Mouse (Mus musculus) ES-E14 (cell line): ENCODE results near the gene Kdsr. TPM values are rescaled to one million over a fixed set of nuclear protein-coding genes. Genes with fewer than 3 reads are reported as not detected.

ENCODE experiments used
- DNase-seq: peaks from one replicate; pipeline ENCODE4 v3.0.0-alpha.2; 2013; ENCODE audit warnings: low read depth, low spot score
- H3K27ac ChIP-seq: 2 replicates; pipeline ENCODE4 v1.5.1; 2012; ENCODE audit warnings: low read depth, mild to moderate bottlenecking, low read length, moderate library complexity, mixed read lengths; ENCODE audit not compliant: poor library complexity, insufficient read depth, severe bottlenecking
- H3K36me3 ChIP-seq: 2 replicates; pipeline ENCODE4 v1.6.1; 2012; ENCODE audit warnings: mild to moderate bottlenecking, low read length, moderate library complexity, mixed read lengths; ENCODE audit not compliant: control insufficient read depth, poor library complexity, insufficient read depth, severe bottlenecking
- H3K4me1 ChIP-seq, 2 experiments: fragments of 150-350 bp in 1 of 2; sonication (generic) in 1 of 2; 2 replicates each; pipeline ENCODE4 v1.6.1; 2012; ENCODE audit warnings: low read length in 2 of 2, mild to moderate bottlenecking in 1 of 2, mixed read lengths in 1 of 2; ENCODE audit not compliant: control insufficient read depth in 2 of 2, insufficient read depth in 2 of 2, poor library complexity in 1 of 2
- H3K4me3 ChIP-seq, 2 experiments: fragments of 150-350 bp in 1 of 2; sonication (generic) in 1 of 2; 2 replicates each; pipeline ENCODE4 v1.5.1; 2012; ENCODE audit warnings: low read length in 2 of 2, low read depth in 1 of 2, mild to moderate bottlenecking in 1 of 2, mixed read lengths in 1 of 2; ENCODE audit not compliant: insufficient read depth in 1 of 2, poor library complexity in 1 of 2, severe bottlenecking in 1 of 2
- H3K9ac ChIP-seq: 2 replicates; pipeline ENCODE4 v1.6.1; 2012; ENCODE audit warnings: low read depth, mild to moderate bottlenecking, low read length, mixed read lengths; ENCODE audit not compliant: poor library complexity, insufficient read depth, severe bottlenecking
- H3K9me3 ChIP-seq: fragments of 150-350 bp; sonication (generic); 2 replicates; pipeline ENCODE4 v1.6.1; 2012; ENCODE audit warnings: low read depth, mild to moderate bottlenecking, low read length; ENCODE audit not compliant: control insufficient read depth, insufficient read depth
- CHD2 ChIP-seq: IDR thresholded peaks from 2 replicates; pipeline ENCODE4 v1.6.1; 2014; ENCODE audit warnings: mild to moderate bottlenecking, low read depth, low read length, inconsistent platforms
- HCFC1 ChIP-seq: IDR thresholded peaks from 2 replicates; pipeline ENCODE4 v1.6.1; 2012; ENCODE audit warnings: low read length, inconsistent platforms, borderline replicate concordance; ENCODE audit not compliant: insufficient read depth
- MAFK ChIP-seq: IDR thresholded peaks from 2 replicates; pipeline ENCODE4 v1.6.1; 2014; ENCODE audit warnings: mild to moderate bottlenecking, low read depth, low read length, inconsistent platforms; ENCODE audit not compliant: insufficient read depth
- ZC3H11A ChIP-seq: IDR thresholded peaks from 2 replicates; pipeline ENCODE4 v1.6.1; 2012; ENCODE audit warnings: low read depth, mild to moderate bottlenecking, inconsistent platforms, low read length, borderline replicate concordance
- ZNF384 ChIP-seq: IDR thresholded peaks from 2 replicates; pipeline ENCODE4 v1.6.1; 2012; ENCODE audit warnings: low read depth, low read length, inconsistent platforms
- in situ Hi-C, 2 experiments: fragments of 600-800 bp; cut with MboI; formaldehyde crosslinking; loops; one replicate each; pipeline ENCODE4 v1.15.1; 2025; ENCODE audit warnings: low sequenced_read_pairs in 2 of 2, inconsistent platforms in 1 of 2; ENCODE audit not compliant: unreplicated experiment in 2 of 2
- total RNA-seq: library from RNA; depleted of rRNA; stranded (reverse); fragments of 300-350 nt; gene quantifications from 2 replicates; pipeline ENCODE4 v1.2.3, GENCODE M21; 2012

Gene Kdsr
- total RNA-seq, 1 experiment: 29.9 TPM

DNA sequence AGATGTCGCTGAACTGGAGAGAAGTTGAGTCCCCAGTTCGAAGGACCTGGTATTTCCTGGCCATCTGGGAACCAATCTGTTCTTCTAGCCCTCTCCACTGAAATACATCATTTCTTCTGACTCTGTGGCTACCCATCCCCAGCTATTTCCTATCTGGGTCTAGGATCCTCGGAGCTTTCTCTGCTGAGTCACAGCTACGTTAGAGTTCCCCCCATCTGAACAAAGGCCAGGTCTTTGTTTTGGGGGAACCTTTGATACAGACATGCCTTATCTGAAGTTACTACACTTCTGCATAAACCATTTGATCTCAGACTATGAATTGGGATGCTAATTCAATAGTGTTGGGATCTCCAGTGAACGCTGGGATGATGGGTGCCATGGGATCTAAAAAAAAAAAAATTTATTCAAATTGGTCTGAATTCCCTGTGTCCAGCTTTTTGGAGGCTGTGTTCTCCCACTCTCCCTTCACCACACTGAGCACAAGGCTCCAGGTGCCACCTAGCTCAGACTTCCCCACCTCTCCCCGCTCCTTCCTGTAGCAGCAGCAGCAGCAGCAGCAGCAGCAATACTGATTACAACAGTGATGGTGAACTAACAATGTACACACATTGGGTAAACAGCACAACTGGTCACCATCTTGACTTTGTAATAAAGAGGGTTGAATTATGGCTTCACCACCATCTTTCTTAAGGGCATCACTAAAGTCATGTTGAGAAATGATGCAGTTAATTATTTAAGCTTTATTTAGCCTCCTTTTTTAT, 10.8 kb downstream of the Kdsr start:
- Histone ChIP-seq H3K4me3 (no peak overlapping the region), H3K4me1 (no peaks in the 10 kb centered on the region), H3K9me3 (no peaks in the 10 kb centered on the region), H3K36me3 (peaks cover 20% of the 10 kb centered on the region), H3K9ac (no peak overlapping the region), H3K27ac (no peak overlapping the region)
- TF ChIP-seq ZNF384 (no peak), ZC3H11A (no peak), MAFK (no peak), CHD2 (no peak), HCFC1 (no peak)
- in situ Hi-C loops: no loop called here
- DNase-seq: no peak

DNA sequence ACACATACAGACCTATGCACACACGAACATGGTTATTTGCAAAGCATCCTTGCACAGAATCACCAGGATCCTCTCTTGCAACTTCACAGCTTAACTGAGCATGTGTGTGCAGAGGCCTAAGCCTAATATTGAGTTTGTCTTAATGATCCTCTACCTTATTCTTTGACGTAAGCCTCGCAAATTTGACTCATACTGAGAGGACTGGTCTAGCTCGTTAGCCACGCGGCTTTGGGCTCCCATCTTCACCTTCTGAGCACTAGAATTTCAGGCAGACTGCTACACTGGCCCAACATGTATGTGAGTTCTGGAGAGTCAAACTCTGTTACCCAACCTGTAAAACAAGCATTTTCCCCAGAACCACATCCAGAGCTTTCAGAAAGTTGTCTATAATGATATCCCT, 16.5 kb downstream of the Kdsr start:
- DNase-seq: no peak
- H3K9me3 ChIP-seq: no peaks in the 10 kb centered on the region

DNA sequence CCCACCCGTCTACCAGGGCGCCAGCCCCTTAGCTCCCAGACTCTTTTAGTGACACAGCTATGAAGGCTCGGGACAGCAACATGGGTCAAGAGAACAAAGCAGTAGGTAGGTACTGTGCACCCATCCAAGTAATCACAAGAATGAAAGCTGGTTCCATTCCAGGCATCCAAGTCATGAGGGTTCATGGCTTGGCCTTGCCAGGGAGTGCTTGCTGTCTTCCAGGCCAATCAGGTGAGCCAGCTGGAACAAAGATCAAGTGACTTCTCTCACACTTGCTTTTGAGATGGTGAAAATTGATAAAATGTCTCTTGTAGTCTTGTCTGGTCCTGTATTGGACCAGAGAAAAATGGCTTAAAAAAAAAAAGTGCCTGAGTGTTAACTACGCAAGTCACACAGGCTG, 18.8 kb downstream of the Kdsr start:
- Histone ChIP-seq H3K9ac (no peak overlapping the region), H3K27ac (no peak overlapping the region), H3K9me3 (no peaks in the 10 kb centered on the region), H3K36me3 (peaks cover 25% of the 10 kb centered on the region; the same call in 1 of the 2 replicates), H3K4me1 (no peaks in the 10 kb centered on the region), H3K4me3 (no peak overlapping the region)
- no peak for DNase-seq
- in situ Hi-C loops: no loop called here
- TF ChIP-seq ZNF384: no peak
- no peak for TF ChIP-seq CHD2
- no peak for TF ChIP-seq HCFC1
- TF ChIP-seq MAFK: no peak
- TF ChIP-seq ZC3H11A: no peak

More for the DNA sequence above, 16.5 kb downstream of the Kdsr start:
- Histone ChIP-seq H3K9ac (no peak overlapping the region), H3K4me3 (no peak overlapping the region), H3K4me1 (no peaks in the 10 kb centered on the region), H3K27ac (no peak overlapping the region), H3K36me3 (peaks cover 25% of the 10 kb centered on the region)
- in situ Hi-C loops: no loop called here
- TF ChIP-seq ZC3H11A (no peak), CHD2 (no peak), MAFK (no peak), ZNF384 (no peak)

DNA sequence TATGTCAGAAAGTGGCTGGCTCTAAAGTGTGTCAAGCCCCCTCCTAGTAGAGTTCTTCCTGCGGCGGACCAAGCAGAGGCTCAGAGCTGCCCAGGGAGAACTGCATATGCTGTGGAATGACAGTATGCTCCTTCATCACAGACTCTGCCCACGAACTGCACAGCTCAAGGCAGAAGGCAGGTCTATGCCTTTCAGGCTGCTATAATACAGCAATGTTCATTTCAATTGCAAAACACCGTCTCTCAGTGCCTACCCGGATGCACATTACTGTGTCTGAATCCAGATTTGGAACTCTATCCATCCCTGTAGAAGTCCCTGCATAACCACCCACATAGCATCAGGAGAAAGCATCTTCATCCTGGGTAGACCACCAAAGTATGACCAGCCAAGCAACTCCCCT, 19.7 kb downstream of the Kdsr start:
- Histone ChIP-seq H3K4me3 (no peak overlapping the region), H3K27ac (no peak overlapping the region), H3K36me3 (peaks cover 24% of the 10 kb centered on the region; the same call in 1 of the 2 replicates), H3K4me1 (no peaks in the 10 kb centered on the region), H3K9me3 (no peaks in the 10 kb centered on the region), H3K9ac (no peak overlapping the region)
- in situ Hi-C loops: no loop called here
- no peak for TF ChIP-seq HCFC1
- TF ChIP-seq ZC3H11A: no peak
- no peak for TF ChIP-seq CHD2
- TF ChIP-seq ZNF384: no peak
- no peak for TF ChIP-seq MAFK
- DNase-seq: no peak

DNA sequence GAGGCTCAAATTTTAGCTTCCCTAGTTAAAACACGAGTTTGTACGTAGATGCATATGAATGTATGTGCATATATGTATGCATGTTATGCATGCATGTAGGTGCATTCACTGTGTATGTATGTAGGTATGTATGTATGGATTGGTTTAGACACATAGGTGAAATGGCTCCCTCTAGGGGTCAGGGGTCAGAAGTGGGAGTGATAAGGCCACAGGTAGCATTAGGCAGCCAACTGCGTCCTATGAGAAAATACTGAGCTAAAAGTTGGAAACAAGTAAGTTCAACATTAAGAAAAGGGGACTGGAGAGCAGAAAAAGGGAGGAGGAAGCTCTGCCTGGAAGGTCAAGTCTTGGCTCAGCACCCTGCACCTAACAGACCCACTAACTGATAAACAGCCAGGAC, 21.4 kb downstream of the Kdsr start:
- no peak for TF ChIP-seq ZC3H11A
- H3K36me3 ChIP-seq: peaks cover 34% of the 10 kb centered on the region
- DNase-seq: peak; percentile 30
- H3K4me1 ChIP-seq: no peaks in the 10 kb centered on the region
- H3K27ac ChIP-seq: no peak overlapping the region
- no peak overlapping the region for H3K9ac ChIP-seq
- no peaks in the 10 kb centered on the region for H3K9me3 ChIP-seq
- H3K4me3 ChIP-seq: no peak overlapping the region
- in situ Hi-C loops: no loop called here
